Mouse (Mus musculus) ES-E14 (cell line): Measurements from ENCODE around the gene Asphd2.

ENCODE experiments used
- CHD2 ChIP-seq: IDR thresholded peaks from 2 replicates; pipeline ENCODE4 v1.6.1; 2014; ENCODE audit warnings: mild to moderate bottlenecking, low read depth, low read length, inconsistent platforms
- HCFC1 ChIP-seq: IDR thresholded peaks from 2 replicates; pipeline ENCODE4 v1.6.1; 2012; ENCODE audit warnings: low read length, inconsistent platforms, borderline replicate concordance; ENCODE audit not compliant: insufficient read depth
- MAFK ChIP-seq: IDR thresholded peaks from 2 replicates; pipeline ENCODE4 v1.6.1; 2014; ENCODE audit warnings: mild to moderate bottlenecking, low read depth, low read length, inconsistent platforms; ENCODE audit not compliant: insufficient read depth
- ZC3H11A ChIP-seq: IDR thresholded peaks from 2 replicates; pipeline ENCODE4 v1.6.1; 2012; ENCODE audit warnings: low read depth, mild to moderate bottlenecking, inconsistent platforms, low read length, borderline replicate concordance
- ZNF384 ChIP-seq: IDR thresholded peaks from 2 replicates; pipeline ENCODE4 v1.6.1; 2012; ENCODE audit warnings: low read depth, low read length, inconsistent platforms

DNA sequence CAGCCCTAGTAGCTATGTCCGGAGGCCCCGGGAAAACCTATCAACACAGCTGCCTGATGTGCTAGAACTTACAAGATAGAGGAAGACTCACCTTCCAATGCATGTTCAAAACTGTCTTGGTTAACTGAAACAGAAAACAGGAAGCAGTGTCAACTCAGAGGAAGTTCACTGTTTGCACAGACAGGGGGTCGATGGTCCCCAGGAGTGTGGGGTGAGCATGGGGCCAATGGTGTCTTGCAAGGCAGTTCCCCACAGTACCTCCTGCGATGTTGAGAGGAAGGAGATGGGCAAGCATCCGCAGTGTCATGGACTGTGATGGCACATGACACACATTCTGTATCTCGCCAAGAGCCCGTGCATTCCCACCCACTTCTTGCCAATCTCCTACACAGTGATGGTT lies 32.0 kb upstream of the Asphd2 start:
- TF ChIP-seq MAFK, result no peak
- TF ChIP-seq ZNF384, result no peak
- TF ChIP-seq ZC3H11A, result no peak
- TF ChIP-seq CHD2, result no peak
- no peak for TF ChIP-seq HCFC1
